Mouse (Mus musculus) bone marrow, adult 2 months (tissue): ENCODE results near the gene Gpt2.

ENCODE experiments used
- CTCF ChIP-seq: fragments of 200-500 bp; IDR thresholded peaks from 2 replicates; pipeline ENCODE4 v1.5.1; 2011; ENCODE audit warnings: low read length, control low read depth; ENCODE audit not compliant: control insufficient read depth, insufficient read depth
- POLR2A ChIP-seq: fragments of 200-500 bp; IDR thresholded peaks from 2 replicates; pipeline ENCODE4 v1.6.1; 2011; ENCODE audit warnings: low read depth, mild to moderate bottlenecking, control low read depth, low read length, borderline replicate concordance; ENCODE audit not compliant: control insufficient read depth

GRCm38 (mm10) chr8:85504704-85505103, 12.3 kb downstream of the Gpt2 start:
- TF ChIP-seq CTCF (no peak), POLR2A (no peak)
